Mouse (Mus musculus) heart, adult 9 months (tissue): ENCODE results near the gene Padi2.
A peak's percentile ranks its signal among the peaks of the same experiment; 100 is the strongest.

ENCODE experiments used
- DNase-seq, 2 experiments: peaks; one replicate each; pipeline ENCODE4 v3.0.0; 2022; ENCODE audit warnings: low spot score in 2 of 2

Padi2 gene

DNA sequence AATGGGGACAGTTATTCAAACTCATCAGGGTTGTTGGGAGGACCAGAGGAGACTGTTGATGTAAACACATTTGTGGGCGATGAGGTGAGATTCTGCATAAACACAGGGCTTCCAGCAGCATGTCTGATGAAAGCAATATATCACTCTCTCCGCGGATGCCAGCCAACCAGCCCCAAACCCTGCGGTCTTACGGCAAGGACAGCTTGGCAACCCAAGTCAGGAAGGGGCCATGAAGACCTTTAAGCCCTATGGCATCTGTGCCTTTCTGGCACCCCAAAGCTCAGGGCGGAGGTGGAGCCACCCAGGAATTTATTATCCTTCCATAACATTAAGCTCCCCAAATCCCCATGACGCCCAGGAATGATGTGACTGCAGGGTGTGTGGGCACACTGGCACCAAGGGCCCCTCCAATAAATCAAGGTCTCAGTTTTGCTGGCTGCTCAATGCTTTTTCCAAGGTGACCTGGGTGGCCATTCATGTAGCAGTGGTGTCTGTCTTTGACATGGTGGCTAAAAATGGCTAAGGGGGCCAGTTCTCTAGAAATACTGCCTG lies 53.1 kb downstream of the Padi2 start:
- DNase-seq, result no peak

DNA sequence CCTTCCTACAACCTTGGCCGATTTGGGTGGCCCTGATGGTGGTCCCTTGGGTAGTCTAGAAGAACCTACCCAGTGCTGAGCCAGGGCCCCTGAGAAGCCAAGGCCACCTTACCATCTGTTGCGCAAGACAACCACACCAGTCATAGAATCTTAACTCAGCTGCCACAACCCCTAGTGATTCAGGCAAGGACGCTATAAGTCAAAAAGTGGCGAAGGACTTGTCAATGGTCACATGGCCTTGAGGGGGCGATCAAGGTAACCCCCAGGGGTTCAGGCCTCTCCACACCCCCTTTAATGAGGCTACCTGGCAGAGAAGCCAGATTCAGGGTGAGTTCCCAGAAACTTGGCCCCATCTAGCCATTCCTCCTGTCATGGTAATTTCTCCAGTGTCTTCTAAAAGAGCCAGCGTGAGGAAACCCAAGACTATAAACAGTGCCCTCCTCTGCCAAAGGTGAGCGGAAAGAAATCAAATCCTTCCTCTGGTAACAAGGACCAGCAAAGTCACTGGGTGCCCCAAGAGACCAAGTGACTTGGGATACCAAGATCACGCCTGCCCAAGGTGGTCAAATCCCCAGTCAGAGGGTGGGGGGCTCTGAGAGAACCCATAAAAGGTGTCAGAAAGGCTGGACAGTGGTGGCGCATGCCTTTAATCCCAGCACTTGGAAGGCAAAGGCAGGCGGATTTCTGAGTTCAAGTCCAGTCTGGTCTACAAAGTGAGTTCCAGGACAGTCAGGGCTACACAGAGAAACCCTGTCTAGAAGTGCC lies 53.8 kb downstream of the Padi2 start:
- no peak for DNase-seq

DNA sequence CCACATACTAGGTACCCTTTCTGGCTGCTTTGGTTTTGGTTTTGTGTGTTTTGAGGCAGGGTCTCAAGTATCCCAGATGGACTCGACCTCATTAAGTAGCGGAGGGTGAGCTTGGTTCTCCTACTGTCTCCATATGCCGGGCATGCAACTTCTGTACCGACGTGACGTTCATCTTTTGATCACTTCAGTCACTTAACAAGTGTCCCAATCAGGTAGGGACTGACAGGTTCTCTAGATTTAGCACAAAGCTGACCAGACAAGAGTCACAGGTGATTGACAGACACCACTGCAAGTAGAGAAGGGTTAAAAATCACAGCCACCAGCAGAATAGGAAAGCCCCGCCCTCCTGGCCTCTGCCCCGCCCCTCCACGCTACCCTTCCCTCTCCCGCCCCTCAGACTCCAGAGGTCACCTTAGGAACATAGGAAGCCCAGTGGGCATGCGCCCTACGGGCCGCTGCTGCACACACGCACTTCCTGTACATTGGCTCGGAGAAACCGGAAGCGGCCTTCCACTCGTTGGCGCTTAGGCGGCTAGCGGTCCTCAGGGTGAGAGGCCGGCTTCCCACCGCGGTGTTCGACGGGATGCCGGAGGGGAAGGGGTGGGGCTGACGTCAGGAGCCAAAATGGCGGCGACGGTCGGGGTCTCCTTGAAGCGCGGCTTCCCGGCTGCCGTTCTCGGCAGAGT lies 54.8 kb downstream of the Padi2 start, which contains the start of gene Sdhb:
Gene Sdhb (plus strand): TSS at position 423 of the 686 bp plus-strand sequence.
- peak; percentile 97 to 98 for DNase-seq

DNA sequence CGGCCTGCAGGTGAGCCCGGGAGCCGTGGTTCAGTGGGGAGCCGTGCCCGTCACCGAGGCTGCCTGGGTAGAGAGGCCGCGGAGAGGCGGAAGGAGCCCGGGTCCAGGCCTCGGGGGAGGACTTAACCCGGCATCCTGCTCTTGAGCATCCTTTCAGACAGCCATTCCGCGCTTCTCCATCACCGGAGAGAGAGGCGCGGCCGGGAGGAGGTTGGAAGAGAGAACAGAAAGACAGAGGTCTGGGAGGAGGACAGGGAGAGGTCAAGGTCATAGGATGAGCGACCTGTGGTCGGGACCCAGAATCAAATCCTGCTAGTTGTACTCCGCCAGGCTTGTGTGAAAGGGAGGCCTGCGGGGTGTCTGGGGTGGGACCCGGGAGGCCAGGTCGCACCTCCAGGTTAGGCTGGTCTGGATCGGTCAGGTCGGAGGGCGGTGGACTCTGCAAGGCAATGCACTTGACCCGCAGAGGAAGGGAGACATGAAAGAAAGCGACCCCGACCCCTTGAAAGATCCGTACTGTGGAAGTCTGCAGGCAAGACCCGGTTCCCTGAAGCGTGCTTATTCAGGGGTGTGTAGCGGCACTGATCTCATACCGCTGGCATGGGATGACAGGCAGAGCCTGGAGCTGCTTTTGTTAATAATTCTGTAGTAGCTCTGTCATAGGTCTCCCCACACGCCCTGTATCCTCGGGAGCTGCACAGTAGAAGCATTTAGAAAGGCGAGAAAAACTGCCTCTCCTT lies 55.5 kb downstream of the Padi2 start:
- DNase-seq, result no peak

DNA sequence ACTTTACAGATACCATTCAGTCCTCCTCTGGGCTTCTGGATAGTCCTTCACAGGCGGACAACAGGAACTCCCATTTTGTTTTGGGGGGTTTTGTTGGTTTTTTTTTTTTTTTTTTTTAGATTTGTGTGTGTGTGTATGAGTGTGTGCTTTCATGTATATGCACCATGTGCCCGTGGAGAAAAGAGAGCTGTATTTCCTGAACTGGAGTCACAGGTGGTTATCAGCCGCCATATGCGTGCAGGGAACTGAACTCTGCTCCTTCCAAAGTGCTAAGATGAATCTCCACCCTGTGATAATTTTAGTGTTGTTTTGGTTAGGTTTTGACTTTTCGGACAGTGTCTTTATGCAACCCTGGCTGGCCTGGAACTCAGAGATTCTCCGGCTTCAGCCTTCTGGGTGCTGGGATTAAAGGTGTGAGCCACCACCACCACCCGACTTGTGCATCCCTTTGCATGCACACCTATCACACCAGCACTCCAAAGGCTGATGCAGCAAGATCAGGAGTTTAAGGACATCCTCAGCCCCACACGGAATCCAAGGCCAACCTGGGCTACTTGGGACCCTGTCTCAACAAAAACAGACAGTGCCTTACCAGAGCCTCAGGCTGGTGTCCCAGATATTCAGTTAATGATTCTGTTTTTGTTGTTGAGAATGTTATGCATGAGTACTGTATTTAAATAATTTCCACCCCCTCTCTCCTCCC lies 56.2 kb downstream of the Padi2 start:
- DNase-seq, result no peak

DNA sequence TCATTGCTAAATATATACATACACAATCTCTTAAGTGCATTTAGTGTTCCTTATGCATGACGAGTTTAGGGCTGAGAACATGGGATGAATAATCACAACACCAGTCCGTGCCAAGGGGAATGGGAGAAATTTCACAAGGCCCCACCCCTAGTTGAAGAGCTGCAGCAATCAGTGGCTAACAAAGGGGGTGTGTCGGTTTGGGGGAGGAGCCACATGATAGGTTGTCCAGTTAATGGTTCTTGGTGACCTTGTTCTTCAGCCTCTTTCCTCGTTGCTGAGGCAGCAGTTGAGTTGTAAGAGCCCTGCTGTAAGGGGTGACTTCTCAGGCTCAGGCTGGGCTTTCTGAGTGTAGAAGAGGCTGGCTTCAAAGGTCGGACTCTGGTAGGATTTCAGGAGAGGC lies 56.8 kb downstream of the Padi2 start:
- DNase-seq, result peak; percentile 64 to 76

DNA sequence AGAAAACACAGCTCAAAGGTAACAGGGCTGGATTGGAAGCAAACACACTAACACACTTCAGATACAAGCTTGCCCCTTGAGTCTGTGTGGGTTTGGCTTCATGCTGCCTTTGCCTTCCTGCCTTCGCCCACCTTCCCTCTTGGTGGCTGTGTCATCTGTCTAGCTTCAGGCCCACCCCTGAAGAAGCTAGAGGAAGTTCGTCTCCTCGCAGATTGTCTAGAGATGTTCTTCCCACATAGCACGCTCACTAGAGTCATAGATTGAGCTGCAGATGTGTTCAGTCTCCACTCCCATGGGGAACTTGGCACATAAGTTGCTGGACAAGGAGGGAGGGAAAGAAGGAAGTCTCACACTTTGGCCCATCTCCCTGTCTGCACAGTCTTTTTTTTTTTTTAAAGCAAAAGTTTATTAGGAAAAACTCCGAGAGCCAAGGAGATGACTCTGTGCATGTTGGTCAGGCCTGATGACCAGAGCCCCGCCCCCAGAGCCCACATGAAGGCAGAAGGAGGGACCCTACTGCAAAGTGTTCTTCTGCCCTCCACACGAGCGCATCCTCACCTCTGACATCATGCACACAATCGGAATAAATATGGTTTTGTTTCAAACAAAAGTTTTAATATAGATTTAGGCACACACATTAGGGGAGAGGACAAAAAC lies 57.9 kb downstream of the Padi2 start:
- peak in 1 of 2 experiments; percentile 61 for DNase-seq

DNA sequence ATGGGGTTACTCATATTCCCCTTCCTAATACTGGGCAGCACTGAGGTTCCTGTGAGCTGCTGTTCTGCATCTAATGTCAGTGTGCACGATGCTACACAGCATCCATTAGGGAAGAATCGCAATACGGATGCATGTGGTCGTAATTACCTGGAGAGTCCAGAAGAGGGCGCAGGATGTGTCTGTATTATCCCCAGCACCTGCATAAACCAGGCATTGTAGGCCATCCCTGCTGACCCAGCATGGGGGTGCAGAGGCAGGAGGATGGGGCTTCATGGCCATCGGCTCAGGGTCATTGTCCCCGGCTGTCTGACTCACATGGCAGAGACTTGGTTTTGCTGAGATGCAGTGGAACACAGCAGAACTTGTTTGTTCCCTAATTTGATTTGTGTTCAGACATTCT lies 58.5 kb downstream of the Padi2 start:
- DNase-seq, result peak in 1 of 2 experiments; percentile 74

DNA sequence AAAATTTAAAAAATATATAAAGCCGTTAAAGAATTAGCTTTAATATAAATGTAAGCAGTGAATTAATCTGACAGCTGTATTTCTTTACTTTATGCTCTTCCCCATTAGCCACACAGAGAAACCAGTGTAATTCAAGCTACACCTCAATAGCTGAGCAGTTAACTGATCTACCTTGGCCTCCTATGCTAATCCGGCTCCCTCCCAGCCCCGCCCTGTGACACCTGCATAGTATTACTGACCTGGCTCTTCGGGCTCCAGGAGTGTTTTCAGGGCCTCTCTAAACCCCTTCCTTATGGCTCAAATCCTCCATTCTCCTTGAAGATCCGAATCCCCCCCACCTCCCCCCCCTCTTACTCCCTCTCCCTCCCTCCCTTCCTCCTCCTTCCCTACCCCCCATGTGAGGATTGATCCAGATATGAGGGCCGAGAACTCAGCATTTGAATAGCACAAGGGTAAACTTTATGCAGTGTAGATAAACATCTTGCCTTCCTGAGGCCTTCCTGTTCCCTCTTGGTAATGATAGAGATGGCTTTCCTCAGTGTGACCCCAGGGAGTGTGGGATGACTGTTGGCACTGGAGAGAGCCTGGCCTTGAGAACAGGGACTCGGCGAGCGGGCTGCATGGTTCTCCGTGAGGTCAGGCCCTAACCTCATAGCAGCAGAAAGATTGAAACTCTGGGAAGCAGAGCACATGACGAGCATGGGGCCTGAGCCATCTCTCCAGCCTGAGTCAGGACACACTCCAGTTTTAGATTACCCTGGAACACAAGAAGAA lies 61.4 kb downstream of the Padi2 start:
- no peak for DNase-seq

DNA sequence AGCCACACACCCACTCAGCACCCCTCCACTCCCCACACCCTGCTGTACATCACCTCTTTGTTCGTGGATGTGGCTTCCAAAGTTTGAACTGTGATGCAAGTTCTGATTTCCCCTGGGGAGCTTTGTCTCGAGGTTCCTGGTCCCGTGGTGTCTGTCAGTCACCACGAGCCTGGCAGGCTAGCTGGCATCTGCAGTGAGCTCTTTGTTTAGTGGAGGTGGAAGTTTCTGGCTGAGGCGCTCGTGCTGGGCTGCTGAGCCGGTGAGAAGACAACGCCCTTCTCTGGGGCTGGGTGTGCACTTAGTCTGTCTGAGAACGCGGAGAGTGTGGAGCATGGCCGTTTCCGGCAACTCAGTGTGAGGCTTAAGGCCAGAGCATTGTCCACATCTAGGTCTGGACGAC lies 65.5 kb downstream of the Padi2 start:
- no peak for DNase-seq

DNA sequence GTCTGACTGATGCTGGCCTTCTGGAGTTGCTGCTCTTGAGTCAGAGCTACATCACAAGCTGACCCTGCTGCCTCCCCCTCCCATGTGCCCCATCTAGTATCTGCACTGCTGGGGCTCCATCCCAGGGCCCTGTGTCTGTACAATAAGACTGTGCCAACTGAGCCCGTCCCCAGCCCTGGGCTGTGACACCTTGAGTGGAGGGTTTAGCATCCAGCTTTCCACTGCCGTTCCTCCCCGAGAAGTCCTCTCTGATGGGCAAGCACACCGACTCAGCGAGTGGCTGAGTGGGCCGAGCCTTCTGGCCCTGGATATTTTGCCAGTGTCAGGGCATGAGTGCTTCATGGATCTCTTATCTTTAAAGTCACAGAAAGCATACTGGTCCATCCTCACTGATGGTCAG lies 68.3 kb downstream of the Padi2 start:
- DNase-seq, result no peak

DNA sequence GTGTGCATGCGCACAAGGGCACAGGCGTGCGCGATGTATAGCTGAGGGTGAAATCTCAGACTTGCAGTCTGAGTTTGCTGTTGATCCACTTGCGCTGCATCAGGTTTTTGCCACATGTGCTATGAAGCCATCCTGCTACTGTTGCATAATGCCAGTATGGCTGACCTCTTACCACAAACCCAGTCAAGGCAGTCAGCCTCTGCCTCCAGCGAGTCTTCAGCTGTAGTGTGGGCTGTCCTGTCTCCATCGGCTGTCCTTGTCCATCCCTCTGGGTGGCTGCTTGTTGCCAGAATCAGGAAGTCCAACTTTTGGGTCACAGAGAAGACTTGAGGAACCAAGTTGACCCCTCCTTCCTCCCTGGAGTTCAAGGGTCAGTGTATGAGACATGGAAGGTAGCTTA lies 69.2 kb downstream of the Padi2 start:
- DNase-seq, result no peak

DNA sequence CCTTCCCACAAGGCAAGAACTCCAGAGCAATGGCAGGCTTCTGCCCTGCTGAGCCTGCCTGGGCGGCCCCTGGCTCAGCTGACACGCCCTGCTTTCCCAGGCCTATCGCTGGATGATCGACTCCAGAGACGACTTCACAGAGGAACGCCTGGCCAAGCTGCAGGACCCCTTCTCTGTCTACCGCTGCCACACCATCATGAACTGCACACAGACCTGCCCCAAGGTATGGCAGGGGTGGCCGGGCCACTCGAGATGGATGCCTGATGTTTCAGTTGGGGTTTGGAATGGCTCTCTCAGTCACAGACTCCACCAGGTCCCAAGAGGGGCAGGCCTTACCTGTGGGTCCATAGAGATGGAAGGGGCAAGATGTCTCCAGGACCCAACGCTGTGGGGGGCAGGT lies 71.1 kb downstream of the Padi2 start:
- DNase-seq, result no peak

DNA sequence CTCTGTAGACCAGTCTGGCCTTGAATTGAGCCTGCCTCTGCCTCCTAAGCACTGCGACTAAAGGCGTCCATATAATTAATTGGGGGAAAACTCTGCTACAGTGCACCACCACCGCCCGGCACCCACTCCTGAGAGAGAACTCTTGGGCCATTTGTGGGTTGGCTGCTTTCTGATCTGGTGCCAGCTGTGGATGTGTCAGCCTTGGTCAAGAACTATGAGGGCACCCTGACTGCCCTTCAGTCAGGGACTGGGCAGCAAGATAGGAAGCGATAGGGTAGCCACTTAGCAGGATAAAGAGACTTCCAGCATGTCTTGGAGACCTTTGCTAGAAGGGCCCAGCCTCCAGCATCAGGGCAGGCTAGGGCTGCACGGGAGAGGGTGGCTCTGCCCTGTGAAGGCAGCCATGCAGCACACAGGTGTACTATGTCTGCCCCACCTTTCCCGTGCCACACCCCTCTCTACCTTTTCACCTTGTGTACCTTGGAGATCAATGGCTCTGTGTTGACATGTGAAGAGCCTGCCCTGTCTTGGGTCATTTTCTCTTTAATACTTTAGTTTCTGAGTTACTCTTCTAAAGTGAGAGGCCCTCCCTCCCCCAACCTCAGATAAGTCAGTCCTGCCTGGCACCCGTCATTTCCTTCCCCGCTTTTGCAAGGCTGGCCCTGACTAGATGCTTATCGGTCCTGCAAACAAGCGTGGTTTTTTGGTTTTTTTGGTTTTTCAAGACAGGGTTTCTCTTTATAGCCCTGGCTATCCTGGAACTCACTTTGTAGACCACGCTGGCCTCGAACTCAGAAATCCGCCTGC lies 71.9 kb downstream of the Padi2 start:
- DNase-seq, result no peak

DNA sequence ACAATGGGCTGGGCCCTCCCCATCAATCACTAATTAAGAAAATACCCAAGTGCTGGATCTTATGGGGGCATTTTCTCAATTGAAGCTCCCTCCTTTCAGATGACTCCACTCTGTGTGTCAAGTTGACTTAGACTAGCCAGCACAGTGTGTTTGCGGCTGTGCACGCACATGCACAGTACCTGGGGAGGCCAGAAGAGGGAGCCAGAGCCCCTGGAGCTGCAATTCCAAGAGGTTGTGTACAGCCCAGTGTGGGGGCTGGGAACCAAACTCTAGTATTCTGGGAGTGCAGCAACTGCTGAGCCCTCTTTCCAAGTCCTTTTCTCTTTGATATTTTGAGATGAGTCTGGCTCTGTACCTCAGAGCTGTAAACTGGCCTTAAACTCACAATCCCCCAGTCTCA lies 75.5 kb downstream of the Padi2 start:
- DNase-seq, result no peak

DNA sequence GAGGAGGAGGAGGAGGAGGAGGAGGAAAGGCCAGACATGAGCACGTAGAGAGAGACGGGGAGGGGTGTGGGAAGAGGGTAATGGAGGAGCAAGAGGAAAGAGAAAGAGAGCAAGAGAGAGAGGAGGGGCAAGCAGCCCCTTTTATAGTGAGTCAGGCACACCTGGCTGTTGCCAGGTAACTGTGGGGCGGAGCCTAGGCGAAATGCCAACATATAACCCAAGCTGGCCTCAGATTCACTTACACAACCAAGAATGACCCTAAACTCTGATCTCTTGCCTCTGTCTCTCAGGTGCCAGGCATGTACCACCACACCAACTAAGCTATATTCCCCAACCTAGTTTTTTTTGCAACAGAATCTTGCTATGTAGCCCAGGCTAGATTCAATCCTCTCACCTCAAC lies 76.7 kb downstream of the Padi2 start:
- no peak for DNase-seq

DNA sequence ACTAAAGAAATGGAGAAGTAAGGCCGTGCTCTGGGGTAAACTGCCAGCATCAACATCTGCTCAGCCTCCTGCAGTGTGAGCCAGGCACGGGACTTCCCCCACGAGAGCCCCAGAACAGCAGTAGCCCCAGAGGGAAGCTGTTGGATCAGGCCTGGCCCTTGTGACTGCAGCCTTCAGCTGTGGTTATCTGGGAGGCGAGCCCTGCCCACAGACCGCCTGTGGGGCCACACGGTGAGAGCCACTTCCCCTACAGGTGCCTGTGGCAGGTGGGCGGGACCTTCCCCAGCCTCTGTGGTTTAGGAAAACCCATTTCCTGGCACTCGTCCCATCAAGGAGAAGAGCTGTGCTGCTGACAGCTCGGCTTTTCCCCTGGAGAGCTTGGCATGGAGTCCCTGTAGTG lies 77.3 kb downstream of the Padi2 start:
- DNase-seq, result peak; percentile 63 to 84

DNA sequence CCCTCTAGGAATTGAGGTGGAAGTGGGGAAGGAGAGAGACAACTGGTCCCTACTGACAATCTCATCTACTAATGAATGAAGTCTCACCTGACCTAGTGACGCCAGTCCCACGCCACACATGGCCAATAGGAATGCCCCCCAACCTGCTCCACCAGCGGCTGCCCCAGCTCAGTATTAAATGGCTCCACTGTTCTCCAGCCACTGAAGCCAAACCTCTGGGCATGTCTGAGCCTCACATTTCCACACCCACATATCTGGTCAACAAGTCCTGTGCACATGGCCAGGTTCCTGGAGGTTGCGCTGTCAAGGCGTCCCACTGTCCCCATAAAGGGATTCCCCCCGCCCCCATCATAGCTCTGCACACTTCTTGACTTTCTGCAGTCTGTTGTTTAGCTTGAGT lies 78.4 kb downstream of the Padi2 start:
- no peak for DNase-seq

DNA sequence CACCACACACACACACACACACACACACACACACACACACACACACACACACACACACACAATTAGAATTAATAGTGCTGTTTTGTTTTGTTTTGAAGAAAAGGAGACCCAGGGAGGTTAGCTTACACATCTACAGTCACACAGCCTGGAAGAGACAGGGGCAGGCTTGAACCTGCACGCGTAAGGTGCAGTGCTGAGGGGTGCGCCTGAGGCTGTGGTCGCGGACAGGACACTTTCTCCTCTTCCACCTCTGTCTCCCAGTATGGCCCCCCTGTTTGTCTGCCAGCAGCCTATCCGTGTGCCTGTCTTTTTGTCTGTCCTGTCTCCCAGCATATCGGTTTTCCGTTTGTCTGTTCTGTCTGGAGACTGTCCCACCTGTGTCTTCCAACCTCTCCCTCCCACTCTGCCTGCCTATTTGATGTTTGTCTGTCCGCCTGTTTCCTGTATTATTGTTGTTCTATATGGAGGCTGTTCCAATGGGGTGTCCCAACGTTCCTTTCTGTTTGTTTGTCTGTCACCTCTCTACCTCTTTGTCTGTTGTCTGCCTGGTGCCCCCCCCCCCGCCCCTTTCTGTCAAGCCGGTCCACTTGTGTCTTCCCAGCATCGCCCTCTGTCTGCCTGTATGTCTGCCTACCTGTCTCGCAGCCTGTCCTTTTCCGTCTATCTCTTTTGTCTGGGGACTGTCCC lies 80.0 kb downstream of the Padi2 start:
- no peak for DNase-seq
